Mouse (Mus musculus) cortical plate, adult 2 months (tissue): ENCODE data around the gene Klhl42.

Experiments
- CTCF ChIP-seq: fragments of 200-500 bp; IDR thresholded peaks from 2 replicates; pipeline ENCODE4 v1.5.1; 2011; ENCODE audit warnings: mild to moderate bottlenecking, control low read depth, low read length; ENCODE audit not compliant: insufficient read depth; ENCODE audit errors: extremely low read depth
- POLR2A ChIP-seq: fragments of 200-500 bp; IDR thresholded peaks from 2 replicates; pipeline ENCODE4 v1.6.1; 2011; ENCODE audit warnings: mild to moderate bottlenecking, low read length, control low read depth; ENCODE audit not compliant: insufficient read depth; ENCODE audit errors: extremely low read depth

- TF ChIP-seq POLR2A (no peak), CTCF (no peak)
These were observed 11.3 kb upstream of the Klhl42 start for GRCm38 (mm10) chr6:147079919-147080318.
